Mouse (Mus musculus): Measurements from ENCODE around the gene Zbtb20. TPM values are rescaled to one million over a fixed set of nuclear protein-coding genes. Genes with fewer than 3 reads are reported as not detected.
A peak's percentile ranks its signal among the peaks of the same experiment; 100 is the strongest.

Gene Zbtb20
- polyA plus RNA-seq (2015; fragmentation: Nextera tagmentation; extraction: Ambion mirVana): 22.8 and 22.9 TPM in 2 replicates

DNA sequence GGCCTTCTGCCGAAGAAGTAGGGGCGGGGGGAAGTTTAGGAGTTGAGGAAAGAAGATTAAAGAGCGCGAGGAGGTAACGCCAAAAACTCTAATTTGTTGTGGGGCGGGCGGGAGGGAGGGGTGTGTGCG, at the start of gene Zbtb20:
Gene Zbtb20, plus strand, starts transcription at position 30 of the 129 bp plus-strand sequence.
- no peak for ATAC-seq (ENCODE audit: low FRiP score, low read depth)
- peak within 1 kb of the TSS; percentile 76 for H3K4me2 ChIP-seq (replicated peaks)

DNA sequence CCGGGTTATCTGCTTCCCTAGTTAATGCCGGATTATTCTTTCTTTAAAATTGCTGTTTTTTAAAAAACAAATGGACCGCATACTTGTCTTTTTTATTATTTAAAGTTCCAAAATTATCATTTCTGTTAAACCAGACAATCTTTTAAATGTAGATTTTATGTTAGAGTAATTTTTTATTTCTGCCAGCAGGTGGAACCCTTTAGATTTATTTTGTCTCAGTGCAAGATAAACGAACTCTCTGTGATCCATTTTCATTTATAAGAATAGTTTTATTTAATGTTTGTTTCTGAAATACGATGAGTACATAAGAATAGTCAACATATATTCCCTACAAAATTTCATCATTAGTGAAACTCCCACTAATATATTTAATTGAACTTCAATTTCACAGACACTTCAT, 39.7 kb upstream of the Zbtb20 start:
- no peaks in the 10 kb centered on the region for H3K27me3 ChIP-seq
- no peak overlapping the region for H3K9ac ChIP-seq
- no peak overlapping the region for H3K27ac ChIP-seq
- WGBS: 67% methylated on average over 5 of the region's 5 CpGs
- no peaks in the 10 kb centered on the region for H3K4me1 ChIP-seq
- H3K4me3 ChIP-seq: no peak overlapping the region
- H3K4me2 ChIP-seq (replicated peaks): no peak overlapping the region
- no peaks in the 10 kb centered on the region for H3K36me3 ChIP-seq
- no peaks in the 10 kb centered on the region for H3K9me3 ChIP-seq
- no peak for ATAC-seq (ENCODE audit: low FRiP score, low read depth)

More for the DNA sequence above, at the start of gene Zbtb20:
- H3K9me3 ChIP-seq: no peaks in the 10 kb centered on the region
- 0% methylated on average over 7 of the region's 8 CpGs for WGBS
- H3K4me3 ChIP-seq: peak within 1 kb of the TSS; percentile 60
- no peaks in the 10 kb centered on the region for H3K27me3 ChIP-seq
- peaks cover 14% of the 10 kb centered on the region for H3K4me1 ChIP-seq
- no peaks in the 10 kb centered on the region for H3K36me3 ChIP-seq
- H3K9ac ChIP-seq: peak within 1 kb of the TSS; percentile 85
- H3K27ac ChIP-seq: peak within 1 kb of the TSS; percentile 98

DNA sequence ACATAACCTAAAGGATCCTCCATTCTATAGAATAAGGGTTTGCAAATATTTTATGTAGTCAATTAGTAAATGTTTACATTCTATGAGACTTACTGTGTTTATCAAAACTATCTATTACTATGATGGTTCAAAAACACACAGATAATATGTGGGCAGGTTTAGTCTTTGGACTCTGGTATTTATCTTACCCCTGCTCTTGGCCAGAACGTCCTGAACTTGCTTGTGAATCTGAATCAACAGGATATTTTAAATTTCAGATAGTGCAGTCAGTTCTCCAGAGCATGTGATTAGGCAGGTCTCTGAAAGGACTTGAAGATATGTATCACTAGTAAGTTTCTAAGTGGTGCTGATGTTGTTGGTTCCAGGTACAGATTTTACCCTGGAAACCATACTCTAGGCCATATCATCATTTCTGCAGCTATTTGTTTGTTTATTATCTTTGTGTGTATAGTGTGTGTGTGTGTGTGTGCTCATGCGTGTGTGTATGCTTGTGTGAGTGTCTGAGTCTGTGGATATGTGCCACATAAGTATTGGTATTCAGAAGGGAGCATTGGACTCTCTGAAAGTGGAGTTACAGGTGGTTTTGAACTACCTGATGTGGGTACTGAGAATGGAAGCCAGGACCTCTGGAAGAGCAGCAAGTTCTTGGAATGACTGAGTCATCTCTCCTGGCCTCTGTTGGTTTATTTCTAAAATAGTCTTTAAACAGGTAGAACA, 39.1 kb upstream of the Zbtb20 start:
- Histone ChIP-seq H3K27me3 (no peaks in the 10 kb centered on the region), H3K9ac (no peak overlapping the region), H3K4me3 (no peak overlapping the region), H3K4me2 (replicated peaks) (no peak overlapping the region), H3K27ac (no peak overlapping the region), H3K36me3 (no peaks in the 10 kb centered on the region), H3K9me3 (no peaks in the 10 kb centered on the region), H3K4me1 (no peaks in the 10 kb centered on the region)
- 70% methylated on average over 2 of the region's 2 CpGs for WGBS
- no peak for ATAC-seq (ENCODE audit: low FRiP score, low read depth)

DNA sequence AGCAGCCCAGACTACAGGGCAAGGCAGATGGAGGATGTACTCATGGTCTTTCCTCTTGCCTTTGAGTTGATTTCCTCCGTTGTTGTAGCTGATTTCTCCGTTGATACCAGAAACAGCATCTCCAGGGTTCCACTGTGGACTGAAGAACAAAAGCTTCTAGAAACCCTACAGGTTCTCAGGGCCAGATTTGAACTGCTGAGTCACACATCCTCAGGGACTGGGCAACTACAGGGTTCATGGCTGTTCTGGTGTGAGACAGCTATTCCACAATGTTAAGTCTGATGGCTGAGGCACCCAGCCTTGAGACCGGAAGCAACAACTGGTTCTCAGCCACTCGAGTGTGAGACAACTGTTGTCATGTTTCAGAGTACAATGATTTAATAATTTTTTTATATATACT, 37.5 kb upstream of the Zbtb20 start:
- H3K4me3 ChIP-seq: no peak overlapping the region
- no peaks in the 10 kb centered on the region for H3K9me3 ChIP-seq
- H3K27me3 ChIP-seq: no peaks in the 10 kb centered on the region
- no peak overlapping the region for H3K4me2 ChIP-seq (replicated peaks)
- H3K27ac ChIP-seq: no peak overlapping the region
- no peaks in the 10 kb centered on the region for H3K36me3 ChIP-seq
- H3K4me1 ChIP-seq: no peaks in the 10 kb centered on the region
- no peak for ATAC-seq (ENCODE audit: low FRiP score, low read depth)
- H3K9ac ChIP-seq: no peak overlapping the region
- 92% methylated on average over 4 of the region's 4 CpGs for WGBS

DNA sequence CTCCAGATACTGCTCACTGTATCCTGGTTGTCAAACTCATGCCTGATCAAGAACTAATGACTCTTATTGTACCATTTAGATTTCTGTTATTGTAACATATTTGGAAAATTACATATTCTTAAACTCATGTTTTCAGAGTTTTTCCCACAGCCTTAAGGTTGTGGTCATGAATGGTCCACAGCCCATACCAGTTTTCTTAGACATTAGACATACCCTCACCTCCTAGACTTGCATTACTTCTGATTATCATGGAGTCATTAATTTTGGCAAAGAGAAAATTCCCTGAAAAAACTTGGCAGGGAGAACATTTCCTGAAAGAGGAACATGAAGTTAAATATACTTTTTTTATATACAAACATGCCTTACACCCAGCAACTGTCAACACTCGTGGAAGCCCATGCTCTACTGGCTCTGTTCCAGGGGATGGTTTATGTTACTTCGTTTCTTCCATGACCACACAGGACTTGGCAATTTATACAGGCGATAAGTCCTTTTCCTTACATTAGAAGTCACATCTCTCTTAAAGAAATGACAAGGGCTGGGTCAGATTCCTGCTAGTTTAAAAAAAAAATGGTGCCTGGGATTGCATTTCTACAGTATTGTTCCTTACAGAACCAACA, 18.0 kb upstream of the Zbtb20 start:
- Histone ChIP-seq H3K36me3 (no peaks in the 10 kb centered on the region), H3K9ac (no peak overlapping the region), H3K4me2 (replicated peaks) (no peak overlapping the region), H3K27me3 (no peaks in the 10 kb centered on the region), H3K4me3 (no peak overlapping the region), H3K27ac (no peak overlapping the region), H3K9me3 (0 out of 2 replicates have a peak, but pooled peaks cover 3% of the 10 kb centered on the region), H3K4me1 (no peaks in the 10 kb centered on the region)
- WGBS: 80% methylated on average over 3 of the region's 3 CpGs
- no peak for ATAC-seq (ENCODE audit: low FRiP score, low read depth)

DNA sequence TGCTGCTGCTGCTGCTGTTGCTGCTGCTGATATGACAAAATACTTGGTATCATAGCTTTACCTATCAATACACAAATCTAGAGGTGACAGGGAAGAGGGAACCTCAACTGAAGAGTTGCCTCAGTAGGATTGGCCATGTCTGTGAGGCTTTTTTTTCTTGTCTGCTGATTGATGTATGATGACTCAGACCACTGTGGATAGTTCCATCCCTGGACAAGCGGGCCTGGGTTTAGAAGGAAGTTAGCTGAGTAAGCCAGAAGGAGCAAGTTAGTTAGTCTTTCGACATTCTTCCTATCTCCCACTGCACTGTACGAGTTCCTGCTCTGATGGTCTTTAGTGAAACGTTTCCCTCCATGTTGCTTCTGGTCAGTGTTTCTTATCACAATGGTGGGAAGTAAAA, 16.4 kb upstream of the Zbtb20 start:
- H3K36me3 ChIP-seq: no peaks in the 10 kb centered on the region
- H3K4me2 ChIP-seq (replicated peaks): no peak overlapping the region
- H3K27me3 ChIP-seq: no peaks in the 10 kb centered on the region
- no peak overlapping the region for H3K9ac ChIP-seq
- H3K4me3 ChIP-seq: no peak overlapping the region
- 0 out of 2 replicates have a peak, but pooled peaks cover 3% of the 10 kb centered on the region for H3K9me3 ChIP-seq
- H3K4me1 ChIP-seq: 0 out of 2 replicates have a peak, but pooled peaks cover 4% of the 10 kb centered on the region
- 83% methylated on average over 4 of the region's 4 CpGs for WGBS
- no peak for ATAC-seq (ENCODE audit: low FRiP score, low read depth)
- no peak overlapping the region for H3K27ac ChIP-seq

DNA sequence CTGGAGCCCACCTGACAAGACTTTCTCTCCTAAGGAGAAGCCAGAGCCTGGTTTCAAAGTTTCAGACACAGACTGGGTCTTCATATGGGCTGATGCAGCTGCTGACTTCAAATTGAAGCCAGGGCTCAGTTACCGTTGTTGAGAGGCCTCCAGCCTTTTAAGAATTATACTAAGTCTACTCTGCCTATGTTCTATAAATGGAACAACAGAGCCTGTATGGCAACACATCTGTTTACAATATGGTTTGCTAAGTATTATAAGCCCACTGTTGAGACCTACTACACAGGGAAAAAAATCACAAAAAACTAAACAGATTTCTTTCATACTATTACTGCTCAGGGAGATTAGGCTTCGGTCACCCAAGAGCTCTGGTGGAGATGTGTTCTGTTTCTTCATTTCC, 12.4 kb upstream of the Zbtb20 start:
- Histone ChIP-seq H3K27me3 (no peaks in the 10 kb centered on the region), H3K4me2 (replicated peaks) (no peak overlapping the region), H3K4me1 (0 out of 2 replicates have a peak, but pooled peaks cover 4% of the 10 kb centered on the region), H3K27ac (peak overlapping the region; percentile 56; the same call in 1 of the 2 replicates), H3K36me3 (no peaks in the 10 kb centered on the region), H3K9ac (no peak overlapping the region), H3K9me3 (no peaks in the 10 kb centered on the region), H3K4me3 (no peak overlapping the region)
- WGBS: 33% methylated on average over 2 of the region's 2 CpGs
- peak; percentile 77 for ATAC-seq (ENCODE audit: low FRiP score, low read depth)

- Histone ChIP-seq H3K9ac (no peak overlapping the region), H3K9me3 (no peaks in the 10 kb centered on the region), H3K4me2 (replicated peaks) (no peak overlapping the region), H3K36me3 (no peaks in the 10 kb centered on the region), H3K4me3 (no peak overlapping the region), H3K27me3 (no peaks in the 10 kb centered on the region), H3K4me1 (0 out of 2 replicates have a peak, but pooled peaks cover 4% of the 10 kb centered on the region), H3K27ac (no peak overlapping the region)
- no peak for ATAC-seq (ENCODE audit: low FRiP score, low read depth)
- 83% methylated on average over 1 of the region's 1 CpGs for WGBS
Observed at GRCm38 (mm10) chr16:42866061-42866460, 9.6 kb upstream of the Zbtb20 start.

GRCm38 (mm10) chr16:42872101-42872500, 3.6 kb upstream of the Zbtb20 start:
- no peaks in the 10 kb centered on the region for H3K9me3 ChIP-seq
- no peak for ATAC-seq (ENCODE audit: low FRiP score, low read depth)
- H3K27ac ChIP-seq: no peak overlapping the region
- no peak overlapping the region for H3K9ac ChIP-seq
- peaks cover 10% of the 10 kb centered on the region for H3K4me1 ChIP-seq
- H3K27me3 ChIP-seq: no peaks in the 10 kb centered on the region
- no peak overlapping the region for H3K4me3 ChIP-seq
- no peak overlapping the region for H3K4me2 ChIP-seq (replicated peaks)
- H3K36me3 ChIP-seq: no peaks in the 10 kb centered on the region
- 44% methylated on average over 5 of the region's 5 CpGs for WGBS

DNA sequence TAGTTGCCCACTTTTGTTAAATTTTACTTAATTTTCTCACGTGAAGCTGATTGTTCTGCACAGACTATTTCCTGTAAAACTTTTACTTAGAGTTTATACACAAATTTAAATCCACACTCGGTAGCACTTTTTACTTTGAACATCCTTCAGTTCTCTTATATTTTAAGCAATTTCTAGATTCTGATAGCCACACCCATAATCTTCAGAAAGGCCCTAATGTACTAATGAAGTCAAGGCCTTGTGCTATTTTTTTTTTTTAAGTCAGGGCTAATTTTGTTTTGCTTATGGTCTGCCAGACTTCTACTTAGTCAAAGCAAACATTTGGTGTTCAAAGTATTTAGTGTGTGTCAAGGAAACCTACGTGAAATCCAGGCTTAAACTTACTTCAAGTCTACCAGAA, 1.7 kb upstream of the Zbtb20 start:
- WGBS: 48% methylated on average over 3 of the region's 3 CpGs
- Histone ChIP-seq H3K4me3 (no peak overlapping the region), H3K9me3 (no peaks in the 10 kb centered on the region), H3K9ac (no peak overlapping the region), H3K36me3 (no peaks in the 10 kb centered on the region), H3K27me3 (no peaks in the 10 kb centered on the region), H3K27ac (no peak overlapping the region), H3K4me2 (replicated peaks) (no peak overlapping the region), H3K4me1 (peaks cover 14% of the 10 kb centered on the region)
- no peak for ATAC-seq (ENCODE audit: low FRiP score, low read depth)

DNA sequence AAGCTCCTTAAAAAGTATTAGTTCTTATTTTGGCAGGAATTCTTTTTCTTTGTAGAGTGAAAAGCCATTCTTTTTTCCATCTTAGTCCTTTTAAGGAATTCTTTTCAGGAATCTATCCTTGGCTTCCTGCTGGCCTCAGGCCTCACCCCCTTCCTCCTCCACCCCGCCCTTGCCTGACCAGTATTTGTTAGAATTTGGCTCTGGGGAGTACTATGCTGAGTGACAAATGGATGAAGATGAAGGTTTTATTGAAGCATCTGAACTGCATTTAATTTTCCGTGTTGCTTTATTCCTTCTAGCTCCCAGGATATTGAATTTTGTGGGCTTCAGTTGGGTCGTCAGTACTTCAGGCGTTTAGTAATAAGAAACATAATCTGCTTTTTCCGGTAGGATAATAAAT, 1.2 kb upstream of the Zbtb20 start:
- H3K27ac ChIP-seq: peak overlapping the region; percentile 95
- peaks cover 14% of the 10 kb centered on the region for H3K4me1 ChIP-seq
- H3K27me3 ChIP-seq: no peaks in the 10 kb centered on the region
- H3K9ac ChIP-seq: peak overlapping the region; percentile 63
- ATAC-seq (ENCODE audit: low FRiP score, low read depth): no peak
- H3K36me3 ChIP-seq: no peaks in the 10 kb centered on the region
- peak overlapping the region; percentile 53 for H3K4me2 ChIP-seq (replicated peaks)
- WGBS: 1% methylated on average over 5 of the region's 5 CpGs
- H3K9me3 ChIP-seq: no peaks in the 10 kb centered on the region
- peak overlapping the region; percentile 53 for H3K4me3 ChIP-seq

DNA sequence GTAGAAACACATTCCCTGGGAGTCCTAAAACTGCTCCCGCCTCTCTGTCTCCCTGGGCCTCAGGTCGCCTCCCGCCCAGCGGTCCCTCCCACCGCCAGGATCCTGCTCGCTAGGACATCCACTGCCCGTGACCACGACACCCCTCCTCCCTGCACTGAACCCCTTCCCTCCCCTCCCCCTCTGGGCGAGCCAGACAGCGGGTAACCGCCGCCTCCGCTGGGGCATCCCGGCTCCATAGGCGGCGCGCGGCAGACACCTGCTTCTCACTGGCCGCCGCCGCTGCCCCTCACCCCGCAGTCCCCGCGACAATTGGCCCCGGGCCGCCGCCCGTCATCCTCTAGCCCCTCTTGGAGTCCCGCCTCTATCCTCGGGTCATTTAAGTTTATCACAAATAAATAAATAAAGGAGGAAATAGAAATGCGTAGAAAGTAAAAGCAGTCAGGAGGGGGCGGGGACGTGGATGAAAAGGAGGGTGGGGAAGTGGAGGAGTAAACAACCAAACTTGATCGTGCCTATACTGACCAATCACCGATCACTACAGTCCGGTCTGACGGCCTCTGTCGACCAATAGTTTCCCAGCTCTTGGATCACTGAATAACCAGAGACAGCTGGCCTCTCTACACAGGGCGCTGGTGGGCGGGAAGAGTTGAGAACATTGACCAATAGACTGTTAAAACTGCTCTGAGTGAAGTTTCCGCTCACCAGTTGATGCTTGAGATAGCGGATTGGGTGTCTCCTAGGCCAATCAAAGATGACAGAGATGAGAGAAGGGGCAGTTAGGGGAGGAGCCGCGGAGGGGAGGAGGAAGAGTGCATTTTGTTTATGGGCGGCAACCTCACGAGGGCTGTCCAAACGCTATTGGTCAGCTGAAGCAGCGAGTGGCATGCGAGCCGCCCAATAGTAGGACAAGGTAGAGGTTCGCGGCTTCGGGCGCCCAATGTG, 500 bp upstream of the Zbtb20 start:
- Histone ChIP-seq H3K9me3 (no peaks in the 10 kb centered on the region), H3K27me3 (no peaks in the 10 kb centered on the region), H3K9ac (peak overlapping the region; percentile 63), H3K4me3 (peak overlapping the region; percentile 60), H3K4me1 (peaks cover 14% of the 10 kb centered on the region), H3K36me3 (no peaks in the 10 kb centered on the region), H3K4me2 (replicated peaks) (peak overlapping the region; percentile 53), H3K27ac (peak overlapping the region; percentile 98)
- WGBS: 0% methylated on average over 53 of the region's 54 CpGs
- peak; percentile 96 for ATAC-seq (ENCODE audit: low FRiP score, low read depth)

All from limb, embryonic 13.5 days (tissue).